Mouse (Mus musculus): ENCODE measurements around the gene Inhbb. TPM values are rescaled to one million over a fixed set of nuclear protein-coding genes. Genes with fewer than 3 reads are reported as not detected.

The Inhbb gene
- polyA plus RNA-seq, 1 experiment from 2014 or later = 0.17 TPM

- no peak for ATAC-seq (replicated peaks; ENCODE audit: insufficient number of reproducible peaks, low FRiP score, low TSS enrichment, low read depth)
- no peak overlapping the region for H3K4me2 ChIP-seq (ENCODE audit: low read depth, low read length)
- no peaks in the 10 kb centered on the region for H3K9me3 ChIP-seq (replicated peaks; ENCODE audit: control insufficient read depth, low read length)
- H3K4me1 ChIP-seq (ENCODE audit: control insufficient read depth, insufficient read depth, low read length) = peaks cover 9% of the 10 kb centered on the region
- no peak overlapping the region for H3K27ac ChIP-seq (replicated peaks; ENCODE audit: low read depth, low read length)
- no peak for DNase-seq (ENCODE audit: low spot score)
- H3K27me3 ChIP-seq (ENCODE audit: control insufficient read depth, insufficient read depth, low read length) = peaks cover 44% of the 10 kb centered on the region
- no peaks in the 10 kb centered on the region for H3K36me3 ChIP-seq (replicated peaks; ENCODE audit: control insufficient read depth, insufficient read depth, low read depth, low read length)
- H3K4me3 ChIP-seq (ENCODE audit: low read depth, low read length) = no peak overlapping the region
- WGBS = 34% methylated on average over 6 of the region's 6 CpGs
- H3K9ac ChIP-seq (replicated peaks; ENCODE audit: low read length) = no peak overlapping the region
These were observed 2.3 kb upstream of the Inhbb start for GRCm38 (mm10) chr1:119424141-119424860.

GRCm38 (mm10) chr1:119423510-119423909 is 1.5 kb upstream of the Inhbb start:
- DNase-seq (ENCODE audit: low spot score) (peak; percentile 53), ATAC-seq (replicated peaks; ENCODE audit: insufficient number of reproducible peaks, low FRiP score, low TSS enrichment, low read depth) (0 out of 2 replicates have a peak, but pooled peaks have one; percentile 22)
- Histone ChIP-seq H3K4me2 (ENCODE audit: low read depth, low read length) (no peak overlapping the region), H3K9me3 (replicated peaks; ENCODE audit: control insufficient read depth, low read length) (no peaks in the 10 kb centered on the region), H3K27me3 (ENCODE audit: control insufficient read depth, insufficient read depth, low read length) (peaks cover 49% of the 10 kb centered on the region), H3K9ac (replicated peaks; ENCODE audit: low read length) (no peak overlapping the region), H3K4me1 (ENCODE audit: control insufficient read depth, insufficient read depth, low read length) (peaks cover 9% of the 10 kb centered on the region), H3K36me3 (replicated peaks; ENCODE audit: control insufficient read depth, insufficient read depth, low read depth, low read length) (no peaks in the 10 kb centered on the region), H3K27ac (replicated peaks; ENCODE audit: low read depth, low read length) (no peak overlapping the region), H3K4me3 (ENCODE audit: low read depth, low read length) (no peak overlapping the region)
- WGBS = 7% methylated on average over 14 of the region's 14 CpGs

GRCm38 (mm10) chr1:119422460-119423015 is 490 bp upstream of the Inhbb start:
- DNase-seq (ENCODE audit: low spot score) = no peak
- H3K9ac ChIP-seq (replicated peaks; ENCODE audit: low read length) = no peak overlapping the region
- no peaks in the 10 kb centered on the region for H3K36me3 ChIP-seq (replicated peaks; ENCODE audit: control insufficient read depth, insufficient read depth, low read depth, low read length)
- H3K4me3 ChIP-seq (ENCODE audit: low read depth, low read length) = peak overlapping the region; percentile 53
- H3K27me3 ChIP-seq (ENCODE audit: control insufficient read depth, insufficient read depth, low read length) = peaks cover 51% of the 10 kb centered on the region
- under 1% methylated on average over 31 of the region's 32 CpGs for WGBS
- H3K9me3 ChIP-seq (replicated peaks; ENCODE audit: control insufficient read depth, low read length) = no peaks in the 10 kb centered on the region
- ATAC-seq (replicated peaks; ENCODE audit: insufficient number of reproducible peaks, low FRiP score, low TSS enrichment, low read depth) = no peak
- H3K4me1 ChIP-seq (ENCODE audit: control insufficient read depth, insufficient read depth, low read length) = peaks cover 9% of the 10 kb centered on the region
- peak overlapping the region; percentile 98 for H3K4me2 ChIP-seq (ENCODE audit: low read depth, low read length)
- no peak overlapping the region for H3K27ac ChIP-seq (replicated peaks; ENCODE audit: low read depth, low read length)

GRCm38 (mm10) chr1:119420984-119421575 is 968 bp downstream of the Inhbb start:
- H3K4me3 ChIP-seq (ENCODE audit: low read depth, low read length) = peak overlapping the region; percentile 53
- ATAC-seq (replicated peaks; ENCODE audit: insufficient number of reproducible peaks, low FRiP score, low TSS enrichment, low read depth) = no peak
- WGBS = under 1% methylated on average over 30 of the region's 78 CpGs
- H3K9me3 ChIP-seq (replicated peaks; ENCODE audit: control insufficient read depth, low read length) = no peaks in the 10 kb centered on the region
- no peak overlapping the region for H3K27ac ChIP-seq (replicated peaks; ENCODE audit: low read depth, low read length)
- peaks cover 9% of the 10 kb centered on the region for H3K4me1 ChIP-seq (ENCODE audit: control insufficient read depth, insufficient read depth, low read length)
- peak; percentile 42 for DNase-seq (ENCODE audit: low spot score)
- peak overlapping the region; percentile 65 for H3K9ac ChIP-seq (replicated peaks; ENCODE audit: low read length)
- no peaks in the 10 kb centered on the region for H3K36me3 ChIP-seq (replicated peaks; ENCODE audit: control insufficient read depth, insufficient read depth, low read depth, low read length)
- H3K4me2 ChIP-seq (ENCODE audit: low read depth, low read length) = peak overlapping the region; percentile 98
- peaks cover 51% of the 10 kb centered on the region for H3K27me3 ChIP-seq (ENCODE audit: control insufficient read depth, insufficient read depth, low read length)

GRCm38 (mm10) chr1:119420189-119420983 is 1.7 kb downstream of the Inhbb start:
- Histone ChIP-seq H3K27me3 (ENCODE audit: control insufficient read depth, insufficient read depth, low read length) (peaks cover 51% of the 10 kb centered on the region), H3K27ac (replicated peaks; ENCODE audit: low read depth, low read length) (no peak overlapping the region), H3K36me3 (replicated peaks; ENCODE audit: control insufficient read depth, insufficient read depth, low read depth, low read length) (no peaks in the 10 kb centered on the region), H3K9me3 (replicated peaks; ENCODE audit: control insufficient read depth, low read length) (no peaks in the 10 kb centered on the region), H3K9ac (replicated peaks; ENCODE audit: low read length) (peak overlapping the region; percentile 65; the same call in 1 of the 2 replicates), H3K4me3 (ENCODE audit: low read depth, low read length) (peak overlapping the region; percentile 53), H3K4me1 (ENCODE audit: control insufficient read depth, insufficient read depth, low read length) (peaks cover 9% of the 10 kb centered on the region), H3K4me2 (ENCODE audit: low read depth, low read length) (peak overlapping the region; percentile 98)
- ATAC-seq (replicated peaks; ENCODE audit: insufficient number of reproducible peaks, low FRiP score, low TSS enrichment, low read depth) (no peak), DNase-seq (ENCODE audit: low spot score) (no peak)
- under 1% methylated on average over 56 of the region's 76 CpGs for WGBS

GRCm38 (mm10) chr1:119419151-119420105 is 2.6 kb downstream of the Inhbb start:
- Histone ChIP-seq H3K4me3 (ENCODE audit: low read depth, low read length) (no peak overlapping the region), H3K9me3 (replicated peaks; ENCODE audit: control insufficient read depth, low read length) (no peaks in the 10 kb centered on the region), H3K27me3 (ENCODE audit: control insufficient read depth, insufficient read depth, low read length) (peaks cover 49% of the 10 kb centered on the region), H3K4me2 (ENCODE audit: low read depth, low read length) (peak overlapping the region; percentile 16; the same call in 1 of the 2 replicates), H3K9ac (replicated peaks; ENCODE audit: low read length) (no peak overlapping the region), H3K36me3 (replicated peaks; ENCODE audit: control insufficient read depth, insufficient read depth, low read depth, low read length) (no peaks in the 10 kb centered on the region), H3K27ac (replicated peaks; ENCODE audit: low read depth, low read length) (no peak overlapping the region), H3K4me1 (ENCODE audit: control insufficient read depth, insufficient read depth, low read length) (peaks cover 9% of the 10 kb centered on the region)
- ATAC-seq (replicated peaks; ENCODE audit: insufficient number of reproducible peaks, low FRiP score, low TSS enrichment, low read depth) (no peak), DNase-seq (ENCODE audit: low spot score) (peak; percentile 33)
- 3% methylated on average over 29 of the region's 29 CpGs for WGBS

- ATAC-seq (replicated peaks; ENCODE audit: insufficient number of reproducible peaks, low FRiP score, low TSS enrichment, low read depth) = no peak
- peak; percentile 66 for DNase-seq (ENCODE audit: low spot score)
- Histone ChIP-seq H3K4me2 (ENCODE audit: low read depth, low read length) (no peak overlapping the region), H3K27me3 (ENCODE audit: control insufficient read depth, insufficient read depth, low read length) (peaks cover 37% of the 10 kb centered on the region), H3K4me3 (ENCODE audit: low read depth, low read length) (no peak overlapping the region), H3K9me3 (replicated peaks; ENCODE audit: control insufficient read depth, low read length) (no peaks in the 10 kb centered on the region), H3K27ac (replicated peaks; ENCODE audit: low read depth, low read length) (no peak overlapping the region), H3K9ac (replicated peaks; ENCODE audit: low read length) (no peak overlapping the region), H3K4me1 (ENCODE audit: control insufficient read depth, insufficient read depth, low read length) (peaks cover 9% of the 10 kb centered on the region), H3K36me3 (replicated peaks; ENCODE audit: control insufficient read depth, insufficient read depth, low read depth, low read length) (no peaks in the 10 kb centered on the region)
- 45% methylated on average over 8 of the region's 8 CpGs for WGBS
These were observed 4.1 kb downstream of the Inhbb start for GRCm38 (mm10) chr1:119417991-119418390.
